Mouse (Mus musculus) limb, embryonic 11.5 days (tissue): ENCODE results near the gene Fkbp8. TPM values are rescaled to one million over a fixed set of nuclear protein-coding genes. Genes with fewer than 3 reads are reported as not detected.
A peak's percentile ranks its signal among the peaks of the same experiment; 100 is the strongest.

ENCODE experiments used
- ATAC-seq: fragments of 200-750 bp; cut with Nextera tagmentation; 2 replicates; pipeline ENCODE4 v1.8.0; 2017; ENCODE audit warnings: low read depth; ENCODE audit not compliant: insufficient number of reproducible peaks, low FRiP score, low TSS enrichment
- DNase-seq: peaks from one replicate; pipeline ENCODE4 v3.0.0-alpha.2; 2015; ENCODE audit warnings: low spot score
- H3K27ac ChIP-seq: fragments of 300-500 bp; sonication (generic); replicated peaks from 2 replicates; pipeline ENCODE4 v1.5.1; 2014; ENCODE audit warnings: low read depth, mild to moderate bottlenecking, low read length
- H3K27me3 ChIP-seq: fragments of 300-500 bp; sonication (generic); 2 replicates; pipeline ENCODE4 v1.6.1; 2014; ENCODE audit warnings: mild to moderate bottlenecking, low read length, mixed read lengths; ENCODE audit not compliant: control insufficient read depth, insufficient read depth
- H3K36me3 ChIP-seq: fragments of 300-500 bp; sonication (generic); 2 replicates; pipeline ENCODE4 v1.6.1; 2014; ENCODE audit warnings: mild to moderate bottlenecking, low read length, moderate library complexity, mixed read lengths; ENCODE audit not compliant: control insufficient read depth, insufficient read depth
- H3K4me1 ChIP-seq: fragments of 300-500 bp; sonication (generic); 2 replicates; pipeline ENCODE4 v1.6.1; 2014; ENCODE audit warnings: low read length, mixed read lengths; ENCODE audit not compliant: control insufficient read depth, insufficient read depth
- H3K4me2 ChIP-seq: fragments of 300-500 bp; sonication (generic); 2 replicates; pipeline ENCODE4 v1.6.1; 2014; ENCODE audit warnings: low read depth, mild to moderate bottlenecking, moderate library complexity; ENCODE audit not compliant: severe bottlenecking
- H3K4me3 ChIP-seq: fragments of 300-500 bp; sonication (generic); 2 replicates; pipeline ENCODE4 v1.5.1; 2014; ENCODE audit warnings: low read depth, low read length
- H3K9ac ChIP-seq: fragments of 300-500 bp; sonication (generic); 2 replicates; pipeline ENCODE4 v1.6.1; 2014; ENCODE audit warnings: mild to moderate bottlenecking, low read length
- H3K9me3 ChIP-seq: fragments of 300-500 bp; sonication (generic); 2 replicates; pipeline ENCODE4 v1.6.1; 2016; ENCODE audit warnings: low read length; ENCODE audit not compliant: control insufficient read depth
- WGBS: fragments of 180-500 bp; shearing (Covaris S2); extraction: QIAGEN DNeasy Blood & Tissue Kit; methylation state at CpG from one replicate; pipeline ENCODE4 v1.1.7; 2014; 5-methylcytosine and 5-hydroxymethylcytosine counted together
- polyA plus RNA-seq: library from polyadenylated mRNA; unstranded; fragments of >200 nt; fragmentation: Nextera tagmentation; extraction: Ambion mirVana; gene quantifications from 2 replicates; pipeline ENCODE4 v1.2.1, GENCODE M21; 2014

Gene Fkbp8
- 221 and 233 TPM in 2 replicates for polyA plus RNA-seq

DNA sequence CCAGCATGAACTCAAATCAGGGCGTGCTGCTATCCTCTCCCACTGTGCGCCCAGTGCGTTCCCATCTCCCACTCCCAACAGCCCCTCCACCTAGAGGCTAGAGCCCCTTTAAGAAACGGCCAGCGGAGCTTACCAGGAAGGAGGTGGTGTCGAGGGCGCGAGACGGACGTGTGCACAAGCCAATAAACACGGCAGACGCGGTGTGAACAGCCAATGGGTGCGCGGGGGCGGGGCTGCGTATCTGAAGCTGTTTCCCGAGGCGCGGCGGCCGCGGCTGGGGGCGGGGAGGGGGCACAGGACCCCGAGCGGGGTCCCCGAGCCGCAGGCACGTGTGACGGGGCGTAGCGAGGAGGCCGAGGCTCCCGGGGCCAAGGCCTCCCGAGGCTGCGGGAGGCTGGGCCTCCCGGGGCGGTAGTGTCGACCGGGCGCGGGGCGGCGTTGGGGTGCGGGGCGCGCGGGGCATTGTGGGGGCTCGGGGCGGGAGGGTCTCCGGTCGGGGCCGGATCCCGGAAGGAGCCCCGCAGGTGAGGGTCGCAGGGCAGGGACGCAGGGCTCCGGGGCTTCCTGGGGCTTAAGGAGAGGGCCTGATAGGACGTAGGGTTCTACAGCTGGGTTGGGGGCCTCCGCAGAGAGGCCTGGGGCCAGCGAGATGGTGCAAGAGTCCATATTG lies at the start of gene Fkbp8, which contains the start of gene Kxd1:
Gene Fkbp8 (plus strand): TSS at position 213 of the 670 bp plus-strand sequence.
Gene Kxd1 (minus strand): TSS at position 445 of the 670 bp plus-strand sequence.
- Histone ChIP-seq H3K9ac (peak within 1 kb of the TSS; percentile 94), H3K36me3 (peaks cover 24% of the 10 kb centered on the region), H3K27ac (peak within 1 kb of the TSS; percentile 72), H3K4me3 (peak within 1 kb of the TSS; percentile 85), H3K4me2 (peak within 1 kb of the TSS; percentile 81), H3K9me3 (no peaks in the 10 kb centered on the region), H3K4me1 (no peaks in the 10 kb centered on the region; the same call in 1 of the 2 replicates), H3K27me3 (no peaks in the 10 kb centered on the region)
- DNase-seq (peak; percentile 99), ATAC-seq (peak; percentile 86)
- under 1% methylated on average over 61 of the region's 61 CpGs for WGBS

DNA sequence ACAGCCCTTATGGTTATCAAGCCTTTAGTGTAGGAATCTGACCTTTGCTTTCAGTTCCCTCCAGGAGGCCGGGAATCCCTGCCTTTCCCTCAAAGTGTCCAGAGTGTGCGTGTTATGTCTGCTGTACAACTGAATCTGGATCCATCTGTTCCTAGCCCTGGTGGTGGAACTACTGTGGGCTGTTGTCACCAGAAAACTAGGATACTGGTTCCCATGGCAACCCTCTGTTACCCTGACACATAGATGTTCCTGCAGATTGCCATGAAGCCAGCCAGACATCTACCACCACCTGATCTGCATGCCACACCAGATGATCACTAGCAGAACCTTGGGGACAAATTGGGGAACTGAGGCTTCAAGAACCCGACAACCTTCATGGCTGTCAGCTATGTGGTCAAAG lies 45.6 kb upstream of the Fkbp8 start:
- H3K4me1 ChIP-seq: peaks cover 21% of the 10 kb centered on the region
- no peaks in the 10 kb centered on the region for H3K9me3 ChIP-seq
- no peak overlapping the region for H3K4me2 ChIP-seq
- no peak for DNase-seq
- H3K27ac ChIP-seq: no peak overlapping the region
- no peaks in the 10 kb centered on the region for H3K36me3 ChIP-seq
- no peak overlapping the region for H3K4me3 ChIP-seq
- H3K9ac ChIP-seq: no peak overlapping the region
- 84% methylated on average over 3 of the region's 3 CpGs for WGBS
- no peak for ATAC-seq
- 0 out of 2 replicates have a peak, but pooled peaks cover under 1% of the 10 kb centered on the region for H3K27me3 ChIP-seq

- H3K27ac ChIP-seq: no peak overlapping the region
- H3K4me1 ChIP-seq: peaks cover 23% of the 10 kb centered on the region
- H3K4me2 ChIP-seq: no peak overlapping the region
- H3K9me3 ChIP-seq: no peaks in the 10 kb centered on the region
- H3K9ac ChIP-seq: no peak overlapping the region
- ATAC-seq: no peak
- H3K4me3 ChIP-seq: no peak overlapping the region
- DNase-seq: no peak
- WGBS: 71% methylated on average over 2 of the region's 2 CpGs
- H3K36me3 ChIP-seq: no peaks in the 10 kb centered on the region
- H3K27me3 ChIP-seq: peaks cover 4% of the 10 kb centered on the region; the same call in 1 of the 2 replicates
These were observed 44.6 kb upstream of the Fkbp8 start for GRCm38 (mm10) chr8:70482943-70483342.

- peaks cover 7% of the 10 kb centered on the region; the same call in 1 of the 2 replicates for H3K27me3 ChIP-seq
- WGBS: 46% methylated on average over 7 of the region's 7 CpGs
- ATAC-seq (no peak), DNase-seq (no peak)
- H3K36me3 ChIP-seq: no peaks in the 10 kb centered on the region
- peaks cover 56% of the 10 kb centered on the region for H3K4me1 ChIP-seq
- no peak overlapping the region for H3K27ac ChIP-seq
- no peaks in the 10 kb centered on the region for H3K9me3 ChIP-seq
- no peak overlapping the region for H3K9ac ChIP-seq
- H3K4me2 ChIP-seq: peak overlapping the region; percentile 76; the same call in 1 of the 2 replicates
- no peak overlapping the region for H3K4me3 ChIP-seq
These were observed 41.3 kb upstream of the Fkbp8 start for GRCm38 (mm10) chr8:70486191-70486681.

GRCm38 (mm10) chr8:70486941-70487520 lies 40.5 kb upstream of the Fkbp8 start, which contains the start of gene Tmem59l:
TSS of gene Tmem59l (minus strand) at chr8:70487358.
- Histone ChIP-seq H3K9ac (peak within 1 kb of the TSS; percentile 52), H3K36me3 (no peaks in the 10 kb centered on the region), H3K4me3 (peak within 1 kb of the TSS; percentile 24), H3K4me2 (peak within 1 kb of the TSS; percentile 76), H3K4me1 (peaks cover 64% of the 10 kb centered on the region), H3K9me3 (no peaks in the 10 kb centered on the region), H3K27ac (peak within 1 kb of the TSS; percentile 48), H3K27me3 (peaks cover 12% of the 10 kb centered on the region)
- DNase-seq (peak; percentile 39), ATAC-seq (no peak)
- WGBS: 4% methylated on average over 33 of the region's 33 CpGs

DNA sequence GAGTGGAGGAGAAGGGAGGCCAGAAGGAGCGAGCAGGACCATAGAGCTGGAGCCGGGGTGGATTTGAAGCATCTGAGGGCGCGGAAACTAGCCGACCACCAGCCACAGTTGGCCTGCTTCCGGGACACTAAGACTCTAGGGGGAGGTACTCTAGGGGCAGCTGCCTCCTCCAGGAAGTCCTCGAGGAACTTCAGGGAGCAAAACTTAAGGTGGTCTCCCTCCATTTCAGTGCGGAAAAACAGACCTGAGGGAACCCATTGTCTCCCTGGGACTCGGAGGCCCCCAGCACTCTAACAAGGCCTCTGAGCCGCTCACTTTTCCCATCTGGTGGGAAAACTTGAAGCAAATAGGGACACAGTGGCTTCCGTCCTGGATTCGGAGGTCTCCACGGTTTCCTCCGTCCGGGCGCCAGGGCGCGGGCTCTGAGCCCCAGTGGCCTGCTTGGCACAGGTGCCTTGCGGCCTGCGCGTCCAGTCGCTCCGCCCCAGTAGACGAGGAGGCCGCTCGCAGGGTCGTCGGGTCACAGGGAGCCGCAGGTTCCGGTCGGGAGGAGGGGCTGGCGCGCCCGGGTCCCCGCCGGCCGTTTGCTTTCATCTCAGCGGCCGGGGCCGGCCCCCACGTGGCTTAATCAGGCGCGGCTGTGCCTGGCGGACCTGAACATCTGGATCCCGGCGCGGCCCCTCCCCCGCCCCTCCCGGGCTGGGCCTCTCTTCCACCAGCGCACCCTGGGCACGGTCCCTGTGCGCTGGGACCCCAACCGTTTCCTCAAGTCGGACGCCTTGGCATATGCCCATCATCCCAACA lies 39.3 kb upstream of the Fkbp8 start:
- ATAC-seq: peak; percentile 15; the same call in 1 of the 2 replicates
- peak; percentile 89 for DNase-seq
- peak overlapping the region; percentile 57 for H3K4me2 ChIP-seq
- H3K4me3 ChIP-seq: peak overlapping the region; percentile 16; the same call in 1 of the 2 replicates
- H3K36me3 ChIP-seq: no peaks in the 10 kb centered on the region
- H3K9me3 ChIP-seq: no peaks in the 10 kb centered on the region
- H3K9ac ChIP-seq: peak overlapping the region; percentile 27; the same call in 1 of the 2 replicates
- H3K27ac ChIP-seq: peak overlapping the region; percentile 48
- peaks cover 71% of the 10 kb centered on the region for H3K4me1 ChIP-seq
- WGBS: 2% methylated on average over 55 of the region's 55 CpGs
- H3K27me3 ChIP-seq: peaks cover 21% of the 10 kb centered on the region

GRCm38 (mm10) chr8:70488931-70489470 lies 38.5 kb upstream of the Fkbp8 start:
- Histone ChIP-seq H3K9me3 (no peaks in the 10 kb centered on the region), H3K27ac (peak overlapping the region; percentile 68), H3K27me3 (peaks cover 29% of the 10 kb centered on the region), H3K4me1 (peaks cover 79% of the 10 kb centered on the region), H3K4me2 (peak overlapping the region; percentile 57), H3K9ac (no peak overlapping the region), H3K4me3 (peak overlapping the region; percentile 3), H3K36me3 (no peaks in the 10 kb centered on the region)
- WGBS: under 1% methylated on average over 14 of the region's 14 CpGs
- DNase-seq (peak; percentile 54), ATAC-seq (no peak)
